16 mouse cellular contexts compared by ENCODE assay signal in genomic region chr17:80497183-80497601, GRCm38 (mm10). TPM values are rescaled to one million over a fixed set of nuclear protein-coding genes. Genes with fewer than 3 reads are reported as not detected.
DNase-seq lines count a peak whose midpoint lies in the region; ATAC-seq and TF ChIP-seq lines count a peak whose summit lies in the region.
"Had no signal": no experiment of that assay in that cellular context is flagged by ENCODE, and none has a peak within 500 bp of the region (broad histone marks: within the 10 kb centered on the region; RNA-seq: fewer than 3 reads in every experiment).

No protein-coding gene starts in this region.

- no peak for ATAC-seq in forebrain, embryonic 14.5 days
- ATAC-seq in forebrain, embryonic 12.5 days (ENCODE audit: low FRiP score): no peak
- 0 out of 2 replicates have a peak, but pooled peaks have one; percentile 34 for ATAC-seq in embryonic facial prominence, embryonic 15.5 days (ENCODE audit: insufficient number of reproducible peaks, low FRiP score, low TSS enrichment, low read depth)
- ATAC-seq: forebrain, embryonic 13.5 days had no signal

- no peak for TF ChIP-seq RAD21 in CH12.LX (IDR thresholded peaks at IDR 0.05; ENCODE audit: low read depth, low read length)

- no peak overlapping the region for H3K27ac ChIP-seq in forebrain, embryonic 14.5 days (ENCODE audit: low read depth, low read length)
- no peak overlapping the region for H3K27ac ChIP-seq in forebrain, embryonic 12.5 days
- no peak overlapping the region for H3K27ac ChIP-seq in CH12.LX (ENCODE audit: insufficient read depth, low read depth)
- no peak overlapping the region for H3K27ac ChIP-seq in embryonic facial prominence, embryonic 15.5 days (replicated peaks)
- H3K27ac ChIP-seq: forebrain, embryonic 13.5 days; gastrocnemius, adult 2 months; heart, embryonic 15.5 days; layer of hippocampus, adult 2 months; left cerebral cortex, adult 2 months had no signal

- TF ChIP-seq POLR2A in CH12.LX (IDR thresholded peaks at IDR 0.05; ENCODE audit: low read depth, low read length): no peak

- in situ Hi-C loops in CH12.LX (cut with MboI; ENCODE audit: low pct_ligation_motif_present, low pct_unique_long_range_greater_than_20kb, low sequenced_read_pairs): no loop called here

- H3K4me3 ChIP-seq in forebrain, embryonic 14.5 days (ENCODE audit: low read depth, low read length): no peak overlapping the region
- H3K4me3 ChIP-seq in forebrain, embryonic 12.5 days (replicated peaks): no peak overlapping the region
- no peak overlapping the region for H3K4me3 ChIP-seq in CH12.LX (replicated peaks in 1 of 3; ENCODE audit: low read depth in 2 of 3, low read length in 2 of 3, poor library complexity in 1 of 3)
- H3K4me3 ChIP-seq in embryonic facial prominence, embryonic 15.5 days (replicated peaks): no peak overlapping the region
- H3K4me3 ChIP-seq: forebrain, embryonic 13.5 days; gastrocnemius, adult 2 months; heart, embryonic 15.5 days; layer of hippocampus, adult 2 months; left cerebral cortex, adult 2 months had no signal

- TF ChIP-seq CTCF in CH12.LX (conservative IDR thresholded peaks at IDR 0.05 in 1 of 2, IDR thresholded peaks at IDR 0.05 in 1 of 2; ENCODE audit: low read depth in 2 of 2, low read length in 2 of 2): no peak

- no peaks in the 10 kb centered on the region for H3K27me3 ChIP-seq in forebrain, embryonic 14.5 days (replicated peaks; ENCODE audit: control insufficient read depth, insufficient read depth, low read length)
- H3K27me3 ChIP-seq in forebrain, embryonic 12.5 days: no peaks in the 10 kb centered on the region
- no peaks in the 10 kb centered on the region for H3K27me3 ChIP-seq in CH12.LX (replicated peaks)
- H3K27me3 ChIP-seq in embryonic facial prominence, embryonic 15.5 days: no peaks in the 10 kb centered on the region
- H3K27me3 ChIP-seq: forebrain, embryonic 13.5 days; heart, embryonic 15.5 days had no signal

- DNase-seq in forebrain, embryonic 14.5 days (ENCODE audit: low spot score): peak; percentile 7
- no peak for DNase-seq in CH12.LX (ENCODE audit: extremely low read depth)
- peak; percentile 99 for DNase-seq in R1 (ENCODE audit: low read depth, low spot score)
- DNase-seq in kidney, adult 11 months: no peak
- DNase-seq in adipocyte (ENCODE audit: low spot score): no peak
- DNase-seq: B cell, adult 2 months; gastrocnemius, adult 2 months; heart, adult 18-20 months; lung, adult 18-20 months; lung, postnatal 4 days had no signal

- 30% methylated on average over 9 of the region's 9 CpGs for WGBS in forebrain, embryonic 14.5 days
- 33% methylated on average over 9 of the region's 9 CpGs for WGBS in forebrain, embryonic 12.5 days
- 67% methylated on average over 9 of the region's 9 CpGs for WGBS in embryonic facial prominence, embryonic 15.5 days

- no peaks in the 10 kb centered on the region for H3K79me2 ChIP-seq in CH12.LX (replicated peaks; ENCODE audit: control insufficient read depth, extremely low read depth, insufficient read depth, poor library complexity, severe bottlenecking)

- H3K36me3 ChIP-seq in forebrain, embryonic 14.5 days (ENCODE audit: control insufficient read depth, insufficient read depth, low read length): no peaks in the 10 kb centered on the region
- no peaks in the 10 kb centered on the region for H3K36me3 ChIP-seq in forebrain, embryonic 12.5 days (replicated peaks)
- no peaks in the 10 kb centered on the region for H3K36me3 ChIP-seq in CH12.LX (replicated peaks in 1 of 2; ENCODE audit: control insufficient read depth in 1 of 2, insufficient read depth in 1 of 2, low read length in 1 of 2)
- H3K36me3 ChIP-seq in embryonic facial prominence, embryonic 15.5 days: no peaks in the 10 kb centered on the region
- H3K36me3 ChIP-seq: heart, embryonic 15.5 days had no signal

- no peaks in the 10 kb centered on the region for H3K9me3 ChIP-seq in forebrain, embryonic 14.5 days (replicated peaks; ENCODE audit: control insufficient read depth, low read length)
- no peaks in the 10 kb centered on the region for H3K9me3 ChIP-seq in forebrain, embryonic 12.5 days
- H3K9me3 ChIP-seq in CH12.LX (replicated peaks; ENCODE audit: low read length): peaks cover 2% of the 10 kb centered on the region
- H3K9me3 ChIP-seq in embryonic facial prominence, embryonic 15.5 days (replicated peaks): no peaks in the 10 kb centered on the region
- H3K9me3 ChIP-seq: forebrain, embryonic 13.5 days; heart, embryonic 15.5 days had no signal

- dilution Hi-C loops in CH12.LX (cut with MboI; ENCODE audit: extremely low pct_ligation_motif_present, extremely low pct_unique_long_range_greater_than_20kb, low sequenced_read_pairs): no loop called here

- H3K9ac ChIP-seq in forebrain, embryonic 14.5 days (ENCODE audit: low read length): no peak overlapping the region
- H3K9ac ChIP-seq in forebrain, embryonic 12.5 days: no peak overlapping the region
- H3K9ac ChIP-seq in CH12.LX (ENCODE audit: insufficient read depth, low read depth): no peak overlapping the region
- H3K9ac ChIP-seq in embryonic facial prominence, embryonic 15.5 days: no peak overlapping the region
- H3K9ac ChIP-seq: forebrain, embryonic 13.5 days; heart, embryonic 15.5 days had no signal

- TF ChIP-seq EP300 in CH12.LX (IDR thresholded peaks at IDR 0.05; ENCODE audit: low read length): no peak

- no peak overlapping the region for H3K4me2 ChIP-seq in forebrain, embryonic 14.5 days (ENCODE audit: low read length)
- H3K4me2 ChIP-seq in forebrain, embryonic 12.5 days: no peak overlapping the region
- no peak overlapping the region for H3K4me2 ChIP-seq in CH12.LX (ENCODE audit: insufficient read depth, low read depth, poor library complexity, severe bottlenecking)
- H3K4me2 ChIP-seq in embryonic facial prominence, embryonic 15.5 days (replicated peaks): no peak overlapping the region
- H3K4me2 ChIP-seq: forebrain, embryonic 13.5 days; heart, embryonic 15.5 days had no signal

- H3K4me1 ChIP-seq in forebrain, embryonic 14.5 days (ENCODE audit: control insufficient read depth, insufficient read depth, low read length): no peaks in the 10 kb centered on the region
- H3K4me1 ChIP-seq in forebrain, embryonic 12.5 days: no peaks in the 10 kb centered on the region
- H3K4me1 ChIP-seq in CH12.LX (ENCODE audit: control insufficient read depth in 1 of 2, insufficient read depth in 2 of 2): peaks cover 4 to 42% of the 10 kb centered on the region in 2 experiments; a peak in 3 of 4 replicates
- no peaks in the 10 kb centered on the region for H3K4me1 ChIP-seq in embryonic facial prominence, embryonic 15.5 days
- H3K4me1 ChIP-seq: forebrain, embryonic 13.5 days; heart, embryonic 15.5 days had no signal

TF ChIP-seq in CH12.LX, 34 proteins besides CTCF, POLR2A, EP300 and RAD21:
- TF ChIP-seq TBP (conservative IDR thresholded peaks at IDR 0.05; ENCODE audit: low read depth, low read length) (no peak), TCF12 (IDR thresholded peaks at IDR 0.05; ENCODE audit: low read depth, low read length) (no peak), MAFK (IDR thresholded peaks at IDR 0.05; ENCODE audit: insufficient replicate concordance, low read length) (peak; percentile 98), CHD2 (IDR thresholded peaks at IDR 0.05; ENCODE audit: low read length) (no peak), CHD1 (IDR thresholded peaks at IDR 0.05; ENCODE audit: low read depth, low read length) (no peak), MAZ (IDR thresholded peaks at IDR 0.05; ENCODE audit: low read depth, low read length) (no peak), ZNF384 (IDR thresholded peaks at IDR 0.05; ENCODE audit: low read depth, low read length) (no peak)

RNA-seq across cellular contexts. Expression of gene Sos1, which starts 16.9 kb away (rescaled TPM):
- polyA plus RNA-seq in forebrain, embryonic 14.5 days (2014; fragmentation: Nextera tagmentation; extraction: Ambion mirVana): 7.9 and 9.3 TPM in 2 replicates
- polyA plus RNA-seq in forebrain, embryonic 12.5 days (2016; fragmentation: Nextera tagmentation; extraction: Ambion mirVana): 7.9 and 8.0 TPM in 2 replicates
- total RNA-seq in CH12.LX (2012; rRNA removed) (4.7 TPM in 2 replicates), CH12.LX (2014; rRNA removed) (3.6 and 4.0 TPM in 2 replicates)
- polyA plus RNA-seq in CH12.LX (2012; ENCODE audit: insufficient read length, low read depth): 9.5 and 10.7 TPM in 2 replicates
- 4.6 and 4.7 TPM in 2 replicates for polyA plus RNA-seq in embryonic facial prominence, embryonic 15.5 days (2015; fragmentation: Nextera tagmentation; extraction: Ambion mirVana)

Comparison
In these comparisons a context has a peak if more than half of its experiments do, and no peak if none do; other contexts are left out.
1. DNase-seq: peak in forebrain, embryonic 14.5 days (single experiment) and R1 (single experiment); none in CH12.LX (single experiment), kidney, adult 11 months (single experiment) and adipocyte (single experiment).